Mouse (Mus musculus) gastrocnemius, postnatal 4 days (tissue): ENCODE results near the gene Ypel3. TPM values are rescaled to one million over a fixed set of nuclear protein-coding genes. Genes with fewer than 3 reads are reported as not detected.

Source experiments
- DNase-seq, 2 experiments: peaks; one replicate each; pipeline ENCODE4 v3.0.0; 2021 to 2022; ENCODE audit warnings: low spot score in 2 of 2, mixed read lengths in 2 of 2
- total RNA-seq, 2 experiments: library from RNA; stranded (reverse); gene quantifications; 2 replicates each; pipeline ENCODE4 v1.2.3; 2021

Ypel3 gene
- total RNA-seq, 2 experiments from 2014 or later = 61.7 to 82.5 TPM

GRCm38 (mm10) chr7:126808703-126809455, 32.1 kb downstream of the Ypel3 start:
- DNase-seq = peak; percentile 68 to 88

DNA sequence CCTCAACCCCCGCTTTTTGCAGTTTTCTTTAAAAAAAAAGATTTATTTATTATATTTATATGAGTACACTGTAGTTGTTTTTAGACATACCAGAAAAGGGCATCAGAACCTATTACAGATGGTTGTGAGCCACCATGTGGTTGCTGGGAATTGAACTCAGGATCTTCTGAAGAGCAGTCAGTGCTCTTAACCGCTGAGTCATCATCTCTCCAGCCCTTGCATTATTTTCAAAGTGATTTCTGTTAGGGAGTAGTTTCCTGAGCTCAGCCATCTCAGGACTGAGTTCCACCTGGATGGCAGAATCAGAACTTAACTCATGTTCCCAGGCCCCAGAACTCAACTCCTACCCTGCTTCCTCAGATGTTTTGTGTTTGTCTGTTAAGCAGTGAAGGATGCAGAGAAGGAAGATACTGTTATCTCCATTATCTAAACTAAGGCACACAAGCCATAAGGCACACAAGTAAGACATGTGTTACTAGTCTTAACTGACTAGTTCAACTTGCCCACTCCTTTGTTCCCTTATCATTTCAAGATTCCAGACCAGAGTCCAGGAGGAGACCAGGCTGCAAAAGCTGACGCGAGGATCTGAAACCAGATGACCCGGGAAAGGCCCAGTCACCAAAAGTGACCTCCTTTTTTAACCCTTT, 33.1 kb downstream of the Ypel3 start:
- no peak for DNase-seq

- no peak for DNase-seq
These were observed 39.0 kb downstream of the Ypel3 start for GRCm38 (mm10) chr7:126815726-126816222.

GRCm38 (mm10) chr7:126816494-126816893, 39.7 kb downstream of the Ypel3 start:
- DNase-seq = no peak

- no peak for DNase-seq
These were observed 40.8 kb downstream of the Ypel3 start for GRCm38 (mm10) chr7:126817595-126817994.

DNA sequence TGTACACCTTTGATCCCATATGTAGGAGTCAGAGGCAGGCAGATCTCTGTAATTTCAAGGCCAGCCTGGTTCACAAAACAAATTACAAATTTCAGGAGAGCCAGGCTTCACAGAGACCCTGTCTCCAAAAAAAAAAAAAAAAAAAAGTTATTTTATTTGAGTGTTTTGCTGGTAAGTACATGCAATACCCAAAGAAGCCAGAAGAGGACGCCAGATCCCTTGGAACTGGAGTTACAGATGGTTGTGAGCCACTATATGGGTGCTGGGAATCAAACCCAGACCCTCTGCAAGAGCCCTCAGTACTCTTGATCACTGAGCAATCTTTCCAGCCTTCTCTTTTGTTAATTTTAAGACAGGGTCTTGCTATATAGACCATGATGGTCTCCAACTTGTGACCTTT, 42.1 kb downstream of the Ypel3 start:
- DNase-seq = no peak

GRCm38 (mm10) chr7:126821835-126822511, 45.2 kb downstream of the Ypel3 start:
- DNase-seq = peak; percentile 65 to 80

DNA sequence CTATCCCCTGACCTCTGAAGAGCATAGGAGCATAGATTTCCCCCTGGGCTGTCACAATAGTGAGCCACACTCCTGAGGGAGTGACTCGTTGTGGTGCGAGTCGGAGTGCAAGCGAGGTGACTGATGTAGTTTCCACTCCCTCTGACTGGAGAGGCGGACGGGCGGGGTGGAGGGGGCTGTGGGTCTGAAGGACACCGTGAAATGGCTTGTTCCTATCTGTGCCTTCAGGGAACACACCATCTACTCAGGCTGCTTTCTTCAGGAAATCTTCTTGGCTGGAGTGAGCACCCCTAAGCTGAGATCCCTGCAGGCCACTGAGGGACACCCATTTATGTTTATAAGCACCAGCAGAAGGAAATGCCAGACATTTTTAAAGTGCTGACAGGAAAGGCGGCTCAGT, 46.0 kb downstream of the Ypel3 start:
- DNase-seq = no peak

- DNase-seq = no peak
These were observed 46.5 kb downstream of the Ypel3 start for GRCm38 (mm10) chr7:126823202-126823711.

DNA sequence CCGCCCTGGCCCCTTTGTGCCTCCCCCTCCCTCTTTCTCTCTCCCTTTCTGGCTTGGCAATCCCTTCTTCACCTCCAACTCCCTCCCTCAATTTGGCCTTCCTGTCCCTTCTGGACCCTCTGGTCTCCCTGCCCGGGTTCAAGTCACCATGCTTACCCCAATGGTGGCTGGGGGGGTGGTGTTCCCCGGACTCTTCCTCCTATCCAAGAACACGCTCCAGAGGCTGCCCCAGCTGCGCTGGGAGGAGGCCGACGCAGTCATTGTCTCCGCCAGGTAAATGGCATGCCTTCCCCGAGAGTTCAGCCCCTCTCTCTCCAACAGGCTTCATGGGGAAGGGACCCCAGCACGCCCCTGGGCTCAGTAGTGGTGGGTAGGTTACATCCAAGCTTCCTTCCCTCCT, 47.2 kb downstream of the Ypel3 start:
- no peak for DNase-seq

DNA sequence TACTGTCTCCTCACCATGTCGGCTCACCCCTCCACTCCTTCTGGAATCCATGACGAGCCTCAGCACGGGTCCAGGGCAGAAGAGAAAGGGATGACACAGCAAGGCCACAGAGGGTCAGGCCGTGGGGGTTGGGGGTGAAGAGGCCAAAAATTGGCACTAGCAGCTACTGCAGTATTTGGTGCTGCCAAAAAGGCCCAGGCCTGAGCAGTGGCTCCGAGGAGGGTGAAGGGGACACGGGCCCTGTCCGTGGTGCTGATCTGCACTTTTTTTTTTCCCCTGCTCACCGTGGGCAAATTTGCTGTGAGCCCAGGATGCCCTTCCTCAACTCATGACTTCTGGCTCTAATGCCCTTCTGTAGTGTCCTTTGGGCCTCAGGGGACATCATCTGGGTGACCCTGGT, 48.6 kb downstream of the Ypel3 start:
- DNase-seq = no peak

GRCm38 (mm10) chr7:126825952-126826351, 49.2 kb downstream of the Ypel3 start:
- DNase-seq = no peak

Other genes starting within 250 kb of the Ypel3 start
- gene Eif3c, start 210.5 kb upstream of the Ypel3 start, total RNA-seq = 100 to 1,000 TPM; 181 to 184 TPM
- gene Apobr, start 192.0 kb upstream of the Ypel3 start, total RNA-seq = 1 to 10 TPM in 1 of 2 experiments, under 1 TPM in 1; 0.83 to 1.4 TPM
- gene Cln3, start 191.1 kb upstream of the Ypel3 start, total RNA-seq = 10 to 100 TPM; 11.8 to 14.1 TPM
- gene Il27, start 182.0 kb upstream of the Ypel3 start, total RNA-seq = not detected
- 10 to 100 TPM; 18.2 to 21.6 TPM for gene Nupr1, start 146.1 kb upstream of the Ypel3 start, total RNA-seq
- gene Sgf29, start 127.6 kb upstream of the Ypel3 start, total RNA-seq = 10 to 100 TPM; 27.7 to 31.8 TPM
- gene Sult1a1, start 100.5 kb upstream of the Ypel3 start, total RNA-seq = 10 to 100 TPM; 13.1 to 14.2 TPM
- gene Bola2, start 81.6 kb upstream of the Ypel3 start, total RNA-seq = 10 to 100 TPM; 56.2 to 61.9 TPM
- 1 to 10 TPM; 7.0 to 7.4 TPM for gene Slx1b, start 81.2 kb upstream of the Ypel3 start, total RNA-seq
- 10 to 100 TPM; 11.8 to 14.5 TPM for gene Coro1a, start 69.2 kb upstream of the Ypel3 start, total RNA-seq
- 10 to 100 TPM; 65.0 to 66.7 TPM for gene Mapk3, start 17.4 kb upstream of the Ypel3 start, total RNA-seq
- gene Gdpd3, start 10.6 kb upstream of the Ypel3 start, total RNA-seq = 1 to 10 TPM; 4.8 to 5.1 TPM
- 1 to 10 TPM in 1 of 2 experiments, under 1 TPM in 1; 0.44 to 1.1 TPM for gene Tbx6, start 4.5 kb downstream of the Ypel3 start, total RNA-seq
- 10 to 100 TPM; 74.6 to 74.7 TPM for gene Ppp4c, start 15.5 kb downstream of the Ypel3 start, total RNA-seq
- 10 to 100 TPM in 1 of 2 experiments, 1 to 10 TPM in 1; 8.4 to 11.2 TPM for gene Fam57b, start 20.7 kb downstream of the Ypel3 start, total RNA-seq
- not detected for gene 4930451I11Rik, start 54.7 kb downstream of the Ypel3 start, total RNA-seq
- under 1 TPM; 0.26 to 0.32 TPM for gene Doc2a, start 70.5 kb downstream of the Ypel3 start, total RNA-seq
- gene Hirip3, start 85.0 kb downstream of the Ypel3 start, total RNA-seq = 10 to 100 TPM; 22.2 to 29.4 TPM
- gene Ino80e, start 85.4 kb downstream of the Ypel3 start, total RNA-seq = 10 to 100 TPM; 35.9 to 38.7 TPM
- 10 to 100 TPM; 61.2 to 67.0 TPM for gene Taok2, start 107.7 kb downstream of the Ypel3 start, total RNA-seq
- gene Tmem219, start 146.0 kb downstream of the Ypel3 start, total RNA-seq = 10 to 100 TPM; 22.8 to 23.8 TPM
- 1 to 10 TPM; 6.0 to 7.0 TPM for gene Kctd13, start 151.9 kb downstream of the Ypel3 start, total RNA-seq
- gene Asphd1, start 172.6 kb downstream of the Ypel3 start, total RNA-seq = under 1 TPM in 1 of 2 experiments, not detected in 1; 0.26 TPM
- 1 to 10 TPM; 6.5 to 6.9 TPM for gene Sez6l2, start 173.6 kb downstream of the Ypel3 start, total RNA-seq
- 10 to 100 TPM; 43.1 to 48.0 TPM for gene Cdipt, start 199.0 kb downstream of the Ypel3 start, total RNA-seq
- under 1 TPM; 0.49 to 0.76 TPM for gene Cdiptos, start 199.1 kb downstream of the Ypel3 start, total RNA-seq
- gene Mvp, start 237.7 kb downstream of the Ypel3 start, total RNA-seq = 10 to 100 TPM; 23.2 to 27.1 TPM
- gene Pagr1b, start 239.5 kb downstream of the Ypel3 start, total RNA-seq = 1 to 10 TPM; 1.8 to 2.5 TPM
- gene Pagr1a, start 240.4 kb downstream of the Ypel3 start, total RNA-seq = 10 to 100 TPM in 1 of 2 experiments, 1 to 10 TPM in 1; 9.1 to 14.7 TPM
- gene Gm42742, start 244.1 kb downstream of the Ypel3 start, total RNA-seq = 10 to 100 TPM; 26.0 to 26.6 TPM
- gene Prrt2, start 244.3 kb downstream of the Ypel3 start, total RNA-seq = 1 to 10 TPM; 6.5 to 9.4 TPM